Mouse (Mus musculus): ENCODE results near the gene Med22.

DNA sequence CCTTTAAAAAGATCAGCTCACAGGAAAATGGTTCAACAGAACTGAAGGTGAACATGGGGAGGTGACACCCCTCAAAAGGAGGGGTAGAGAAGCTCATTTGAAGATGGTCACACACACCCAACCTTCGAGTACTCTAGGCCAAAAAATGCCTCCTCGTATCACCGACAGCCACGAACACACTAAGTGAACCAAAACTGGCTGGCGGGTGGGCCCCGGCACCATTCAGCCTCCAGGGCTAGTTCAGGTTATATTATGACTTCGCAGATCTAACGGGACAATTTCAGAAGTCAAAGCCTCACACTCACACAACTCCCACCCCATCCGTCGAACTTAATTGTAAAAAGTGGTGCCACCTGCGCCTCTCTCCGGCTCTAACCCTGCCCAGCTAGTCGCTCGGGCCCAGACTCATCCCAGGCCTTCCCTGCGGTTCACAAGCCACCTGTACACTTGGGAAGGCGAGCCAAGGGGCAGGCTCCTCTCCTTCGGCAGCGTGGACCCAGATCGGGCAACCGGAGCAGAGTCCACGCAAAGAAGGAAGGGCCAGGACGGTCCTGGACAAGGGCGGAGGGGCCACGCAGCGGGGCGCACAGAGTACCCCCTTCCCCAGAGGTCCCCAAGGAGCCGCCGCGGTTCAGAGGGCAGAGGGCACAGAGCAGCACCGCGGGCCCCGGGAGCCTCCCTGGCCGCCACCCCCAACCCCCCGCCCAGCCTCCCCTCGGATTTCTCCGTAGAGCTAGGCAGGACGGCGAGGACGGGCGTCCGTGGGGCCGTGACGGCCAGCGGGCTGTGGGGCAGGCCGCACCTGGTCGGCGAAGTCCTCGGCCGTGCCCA is 22.2 kb upstream of the Med22 start:
- TF ChIP-seq CTCF (IDR thresholded peaks at IDR 0.05) (no peak), EP300 (IDR thresholded peaks at IDR 0.05; ENCODE audit: insufficient read depth, low read depth, low read length) (no peak), POLR2A (IDR thresholded peaks at IDR 0.05; ENCODE audit: insufficient read depth, low read depth, low read length) (no peak)
